Mouse (Mus musculus) CH12.LX (cell line): ENCODE measurements at regions not wholly inside any gene's neighbourhood (a gene's known extent, or its start where the extent isn't known, plus 50 kb on each side); places are given as distances from the start of the nearest gene placed in this dataset.

Experiments used
- CHD1 ChIP-seq: IDR thresholded peaks from 2 replicates; pipeline ENCODE4 v1.6.1; 2012; ENCODE audit warnings: low read depth, low read length, improper control_type of control experiment, inconsistent platforms
- CTCF ChIP-seq, 2 experiments: IDR thresholded peaks in 1 of 2; conservative IDR thresholded peaks in 1 of 2; 2 replicates each; pipeline ENCODE4 v1.5.1; 2011 to 2012; ENCODE audit warnings: low read depth in 2 of 2, low read length in 2 of 2, improper control_type of control experiment in 1 of 2, inconsistent platforms in 1 of 2, mild to moderate bottlenecking in 1 of 2, moderate library complexity in 1 of 2
- ETS1 ChIP-seq: conservative IDR thresholded peaks from 2 replicates; pipeline ENCODE4 v1.6.1; 2012; ENCODE audit warnings: low read depth, mild to moderate bottlenecking, inconsistent platforms, low read length, improper control_type of control experiment, moderate library complexity
- MEF2A ChIP-seq: IDR thresholded peaks from 2 replicates; pipeline ENCODE4 v1.6.1; 2014; ENCODE audit warnings: low read depth, mild to moderate bottlenecking, inconsistent platforms, low read length, improper control_type of control experiment, borderline replicate concordance
- MYC ChIP-seq: IDR thresholded peaks from 2 replicates; pipeline ENCODE4 v1.6.1; 2011; ENCODE audit warnings: low read depth, mild to moderate bottlenecking, improper control_type of control experiment, low read length
- POLR2A ChIP-seq: IDR thresholded peaks from 2 replicates; pipeline ENCODE4 v1.6.1; 2011; ENCODE audit warnings: low read depth, mild to moderate bottlenecking, improper control_type of control experiment, low read length

GRCm38 (mm10) chr6:101997629-101998028 is 575.3 kb downstream of the Cntn3 start:
- TF ChIP-seq POLR2A (no peak), CTCF (conservative IDR thresholded peaks at IDR 0.05 in 1 of 2, IDR thresholded peaks at IDR 0.05 in 1 of 2; ENCODE audit: low read depth in 2 of 2, low read length in 2 of 2) (no peak), MYC (no peak), ETS1 (no peak), MEF2A (no peak), CHD1 (no peak)
